Mouse (Mus musculus) activated CD4-positive, CD25-positive, alpha-beta regulatory T cell (primary cell): Measurements from ENCODE around the gene Prkab2. TPM values are rescaled to one million over a fixed set of nuclear protein-coding genes. Genes with fewer than 3 reads are reported as not detected.

Experiments
- polyA plus RNA-seq, 2 experiments: library from polyadenylated mRNA; unstranded; fragments of 100-300 nt; shearing (Covaris generic); gene quantifications; one replicate each; pipeline ENCODE4 v1.2.1; 2017

Prkab2 gene
- polyA plus RNA-seq = 1 to 10 TPM; 2.2 to 2.4 TPM

GRCm38 (mm10) chr3:97657655-97658411, at the start of gene Prkab2:
Prkab2 (plus strand) TSS chr3:97658193.

GRCm38 (mm10) chr3:97609845-97610410, 48.1 kb upstream of the Prkab2 start, which contains the start of gene Chd1l:
Chd1l (minus strand) TSS chr3:97610203.

GRCm38 (mm10) chr3:97628391-97629001, 29.5 kb upstream of the Prkab2 start, which contains the start of gene Fmo5:
Fmo5 (plus strand) TSS chr3:97628804.

GRCm38 (mm10) chr3:97674644-97675110, 16.7 kb downstream of the Prkab2 start, which contains the start of gene Gm17651:
Gm17651 (minus strand) TSS chr3:97674694.

Other genes with a start within 250 kb of the Prkab2 start
- gene Olfr1402, start 236.2 kb upstream of the Prkab2 start, polyA plus RNA-seq = under 1 TPM in 1 of 2 experiments, not detected in 1; 0.04 TPM
- gene Chd1l, start 48.0 kb upstream of the Prkab2 start, polyA plus RNA-seq = 10 to 100 TPM; 38.9 to 41.9 TPM
- 1 to 10 TPM; 8.6 TPM for gene Fmo5, start 29.4 kb upstream of the Prkab2 start, polyA plus RNA-seq
- not detected for gene Gm17651, start 16.5 kb downstream of the Prkab2 start, polyA plus RNA-seq
- gene Pde4dip, start 230.5 kb downstream of the Prkab2 start, polyA plus RNA-seq = 10 to 100 TPM in 1 of 2 experiments, 1 to 10 TPM in 1; 7.6 to 14.4 TPM
- 10 to 100 TPM; 88.0 to 94.1 TPM for gene Sec22b, start 243.0 kb downstream of the Prkab2 start, polyA plus RNA-seq